Mouse (Mus musculus) megakaryocyte-erythroid progenitor cell, adult 5-6 weeks (primary cell): Measurements from ENCODE around the gene Zfp287. TPM values are rescaled to one million over a fixed set of nuclear protein-coding genes. Genes with fewer than 3 reads are reported as not detected.

Experiments used
- total RNA-seq, 2 experiments: library from RNA; stranded (forward) in 1 of 2; stranded (reverse) in 1 of 2; fragments of 200-1000, 215-1000 nt in 1 of 2; fragments of >200 nt in 1 of 2; fragmentation: Nextera tagmentation in 1 of 2; gene quantifications; 2 replicates each; pipeline ENCODE4 v1.2.3; 2014 to 2017

Zfp287 gene
- total RNA-seq, 2 experiments from 2014 or later = 0.13 TPM; not detected in 1

Other genes starting within 250 kb of the Zfp287 start
- 113 and 115 TPM in 2 replicates for gene Cenpv, start 192.6 kb downstream of the Zfp287 start, total RNA-seq (2014; fragmentation: Nextera tagmentation)
- gene Cenpv, start 192.6 kb downstream of the Zfp287 start, total RNA-seq (2017) = 56.1 and 64.9 TPM in 2 replicates
- gene Ubb, start 180.7 kb downstream of the Zfp287 start, total RNA-seq (2014; fragmentation: Nextera tagmentation) = 729 and 731 TPM in 2 replicates
- 1,059 and 1,094 TPM in 2 replicates for gene Ubb, start 180.7 kb downstream of the Zfp287 start, total RNA-seq (2017)
- gene Trpv2, start 157.4 kb downstream of the Zfp287 start, total RNA-seq (2014; fragmentation: Nextera tagmentation) = 31.3 and 45.4 TPM in 2 replicates
- 12.2 and 25.6 TPM in 2 replicates for gene Trpv2, start 157.4 kb downstream of the Zfp287 start, total RNA-seq (2017)
- 2.1 and 3.1 TPM in 2 replicates for gene Lrrc75a, start 83.4 kb downstream of the Zfp287 start, total RNA-seq (2014; fragmentation: Nextera tagmentation)
- gene Lrrc75a, start 83.4 kb downstream of the Zfp287 start, total RNA-seq (2017) = 0.99 and 1.8 TPM in 2 replicates
- gene Mmgt2, start 83.2 kb downstream of the Zfp287 start, total RNA-seq (2014; fragmentation: Nextera tagmentation) = 16.4 and 29.7 TPM in 2 replicates
- gene Mmgt2, start 83.2 kb downstream of the Zfp287 start, total RNA-seq (2017) = 9.1 and 14.8 TPM in 2 replicates
- not detected in 2 replicates for gene Gm10428, start 21.2 kb upstream of the Zfp287 start, total RNA-seq (2014; fragmentation: Nextera tagmentation)
- not detected in 2 replicates for gene Gm10428, start 21.2 kb upstream of the Zfp287 start, total RNA-seq (2017)
- 1.8 and 2.6 TPM in 2 replicates for gene Zfp286, start 57.6 kb upstream of the Zfp287 start, total RNA-seq (2014; fragmentation: Nextera tagmentation)
- 0.57 TPM in 1 of 2 replicates, not detected in the other for gene Zfp286, start 57.6 kb upstream of the Zfp287 start, total RNA-seq (2017)
- 7.5 and 9.7 TPM in 2 replicates for gene Trim16, start 88.3 kb upstream of the Zfp287 start, total RNA-seq (2014; fragmentation: Nextera tagmentation)
- gene Trim16, start 88.3 kb upstream of the Zfp287 start, total RNA-seq (2017) = 5.5 and 8.4 TPM in 2 replicates
- gene Fbxw10, start 115.2 kb upstream of the Zfp287 start, total RNA-seq (2014; fragmentation: Nextera tagmentation) = 2.4 TPM in 1 of 2 replicates, not detected in the other
- 0.91 and 2.3 TPM in 2 replicates for gene Fbxw10, start 115.2 kb upstream of the Zfp287 start, total RNA-seq (2017)
- gene Tvp23b, start 147.6 kb upstream of the Zfp287 start, total RNA-seq (2014; fragmentation: Nextera tagmentation) = 25.3 and 32.2 TPM in 2 replicates
- gene Tvp23b, start 147.6 kb upstream of the Zfp287 start, total RNA-seq (2017) = 47.2 and 68.9 TPM in 2 replicates
- gene Cdrt4, start 219.3 kb upstream of the Zfp287 start, total RNA-seq (2014; fragmentation: Nextera tagmentation) = not detected in 2 replicates
- gene Cdrt4, start 219.3 kb upstream of the Zfp287 start, total RNA-seq (2017) = not detected in 2 replicates